Mouse (Mus musculus): ENCODE measurements at regions not wholly inside any gene's neighbourhood (a gene's known extent, or its start where the extent isn't known, plus 50 kb on each side); places are given as distances from the start of the nearest gene placed in this dataset.

GRCm38 (mm10) chr2:30677498-30677897 is 82.7 kb downstream of the Cstad start:
- ATAC-seq (replicated peaks; ENCODE audit: poor library complexity): no peak

GRCm38 (mm10) chr2:30676833-30677459 is 82.1 kb downstream of the Cstad start:
- peak; percentile 81 for ATAC-seq (replicated peaks; ENCODE audit: poor library complexity)

DNA sequence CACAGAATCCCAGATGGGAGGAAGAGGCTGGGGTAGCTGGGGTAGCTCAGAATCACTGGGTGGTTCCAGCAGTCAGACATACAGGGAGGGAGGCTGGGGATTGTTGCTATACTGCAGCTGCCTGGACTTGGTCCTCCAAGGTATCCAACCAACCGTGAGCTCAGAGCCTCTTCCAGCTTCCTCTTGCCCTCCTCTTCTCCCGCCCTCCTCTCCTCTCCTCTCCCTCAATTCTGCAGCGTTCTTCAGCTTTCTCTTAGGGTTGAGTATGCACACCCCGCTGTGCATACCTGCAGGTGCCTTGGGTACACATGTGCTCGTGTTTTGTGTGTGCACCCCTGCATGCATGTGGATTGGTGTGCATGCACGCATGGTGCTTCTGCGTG is 81.6 kb downstream of the Cstad start:
- no peak; the same call in 1 of the 2 replicates for ATAC-seq (replicated peaks; ENCODE audit: poor library complexity)

- ATAC-seq (replicated peaks; ENCODE audit: poor library complexity): no peak
Measured at GRCm38 (mm10) chr2:30675839-30676238, 81.0 kb downstream of the Cstad start.

- ATAC-seq (replicated peaks; ENCODE audit: poor library complexity): no peak
Measured at GRCm38 (mm10) chr2:30670836-30671586, 76.2 kb downstream of the Cstad start.

DNA sequence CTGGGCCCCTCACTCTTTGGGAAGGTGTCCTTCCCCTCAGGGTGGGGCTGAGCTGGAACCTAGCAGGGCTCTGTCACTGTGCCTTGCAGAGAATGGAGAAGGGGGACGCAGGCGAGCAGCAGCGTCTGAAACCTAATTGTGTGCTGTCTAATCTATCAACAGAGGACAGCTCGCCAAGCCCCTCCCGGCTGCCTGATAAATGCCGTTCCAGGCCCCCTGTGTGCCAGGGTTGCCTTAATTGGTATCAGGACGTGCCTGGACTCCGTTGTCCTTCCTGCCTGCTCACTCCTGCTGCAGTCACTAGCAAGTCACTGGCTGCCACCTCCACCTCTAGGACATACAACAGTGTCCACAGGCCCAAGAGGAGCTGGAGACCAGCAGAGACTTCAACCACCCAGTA is 72.6 kb downstream of the Cstad start:
- ATAC-seq (replicated peaks; ENCODE audit: poor library complexity): 0 out of 2 replicates have a peak, but pooled peaks have one; percentile 20

- ATAC-seq (replicated peaks; ENCODE audit: poor library complexity): no peak
Measured at GRCm38 (mm10) chr2:30661147-30661546, 66.3 kb downstream of the Cstad start.

DNA sequence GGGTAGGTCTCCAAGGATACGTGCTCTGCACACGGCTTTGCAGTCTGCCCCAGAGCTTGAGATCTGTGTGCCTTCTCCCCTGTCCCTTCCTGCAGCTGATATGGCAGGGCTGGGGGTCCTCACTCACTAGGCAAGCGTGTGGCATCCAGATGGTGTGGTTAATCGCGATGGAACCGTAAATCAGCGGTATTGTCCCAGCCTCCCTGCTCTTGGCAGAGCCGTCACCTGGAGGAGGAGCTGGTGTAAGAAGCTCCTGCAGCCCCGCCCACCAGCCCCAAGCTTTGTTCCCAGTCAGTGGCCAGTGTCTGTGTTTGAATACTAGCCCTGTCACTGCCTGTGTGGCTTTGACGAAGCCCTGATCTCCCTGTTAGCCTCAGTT is 65.8 kb downstream of the Cstad start:
- ATAC-seq (replicated peaks; ENCODE audit: poor library complexity): no peak

DNA sequence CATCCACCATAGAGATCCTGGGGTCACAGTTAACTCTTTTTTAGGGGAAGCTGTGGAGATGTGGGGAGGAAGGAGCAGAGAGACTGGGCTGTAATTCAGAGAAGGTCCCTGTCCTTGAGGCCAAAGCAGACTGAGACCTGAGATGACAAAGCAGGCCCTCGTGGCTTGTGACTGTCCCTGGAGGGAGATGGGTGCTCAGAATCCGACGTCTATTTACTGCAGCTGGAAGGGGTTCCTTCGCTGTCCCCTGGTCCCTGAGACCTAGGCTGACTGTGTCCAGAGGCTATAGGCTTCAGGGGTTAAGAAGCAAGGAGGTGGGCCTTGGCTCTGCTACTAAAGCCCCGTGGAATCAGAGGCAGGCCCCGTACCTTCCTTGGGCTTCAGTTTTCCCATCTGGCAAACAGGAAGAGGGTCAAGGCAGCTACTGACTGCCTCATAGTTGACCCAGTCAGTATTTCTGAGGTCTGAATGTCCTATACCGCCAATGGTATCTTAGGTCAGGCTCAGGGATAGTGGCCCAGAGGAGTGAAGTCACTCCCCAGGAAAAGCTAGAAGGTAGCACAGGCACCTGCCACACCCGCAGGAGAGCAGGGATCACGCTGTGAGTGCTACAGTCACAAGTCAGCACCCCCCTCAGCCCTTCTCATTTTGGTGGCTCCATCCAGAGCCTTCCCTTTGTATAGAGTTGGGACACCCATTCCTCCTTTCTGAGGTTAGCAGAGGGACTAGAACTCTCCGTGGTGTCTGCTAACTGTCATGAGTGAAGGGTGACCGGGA is 65.2 kb downstream of the Cstad start:
- ATAC-seq (replicated peaks; ENCODE audit: poor library complexity): no peak

GRCm38 (mm10) chr2:30658844-30659555 is 64.2 kb downstream of the Cstad start:
- ATAC-seq (replicated peaks; ENCODE audit: poor library complexity): peak; percentile 15
